Mouse (Mus musculus) urinary bladder, postnatal 4 days (tissue): ENCODE results near the gene Gse1.
A peak's percentile ranks its signal among the peaks of the same experiment; 100 is the strongest.

Experiments used
- DNase-seq, 2 experiments: peaks; one replicate each; pipeline ENCODE4 v3.0.0; 2021 to 2022; ENCODE audit warnings: low spot score in 2 of 2

Gse1 gene

DNA sequence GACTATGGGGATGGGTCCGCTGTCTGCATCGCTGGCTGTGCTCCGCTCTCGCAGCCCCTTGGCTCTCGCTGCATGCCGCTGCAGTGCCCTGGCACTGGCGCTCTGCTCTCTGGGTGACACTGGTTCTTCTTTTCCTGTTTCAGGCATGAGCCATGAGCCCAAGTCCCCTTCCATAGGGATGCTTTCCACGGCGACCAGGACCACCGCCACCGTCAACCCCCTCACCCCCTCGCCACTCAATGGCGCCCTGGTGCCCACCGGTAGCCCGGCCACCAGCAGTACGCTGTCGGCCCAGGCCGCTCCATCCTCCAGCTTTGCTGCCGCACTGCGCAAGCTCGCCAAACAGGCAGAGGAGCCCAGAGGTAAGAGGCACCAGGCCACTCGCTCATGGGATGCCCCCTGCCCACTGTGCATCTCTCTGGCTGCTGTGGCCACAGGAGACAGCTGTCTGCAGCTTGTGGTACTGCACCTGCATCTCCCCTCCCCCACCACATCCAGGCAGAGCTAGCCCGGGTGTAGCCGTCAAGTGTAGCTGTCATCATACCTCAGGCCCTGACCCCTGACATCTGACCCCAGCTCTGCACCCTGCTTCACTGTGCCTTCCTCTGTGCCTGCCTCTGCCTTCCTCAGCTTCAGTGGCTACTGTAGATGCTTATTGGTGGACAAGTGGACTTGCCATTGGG, 325.3 kb downstream of the Gse1 start:
- no peak for DNase-seq

DNA sequence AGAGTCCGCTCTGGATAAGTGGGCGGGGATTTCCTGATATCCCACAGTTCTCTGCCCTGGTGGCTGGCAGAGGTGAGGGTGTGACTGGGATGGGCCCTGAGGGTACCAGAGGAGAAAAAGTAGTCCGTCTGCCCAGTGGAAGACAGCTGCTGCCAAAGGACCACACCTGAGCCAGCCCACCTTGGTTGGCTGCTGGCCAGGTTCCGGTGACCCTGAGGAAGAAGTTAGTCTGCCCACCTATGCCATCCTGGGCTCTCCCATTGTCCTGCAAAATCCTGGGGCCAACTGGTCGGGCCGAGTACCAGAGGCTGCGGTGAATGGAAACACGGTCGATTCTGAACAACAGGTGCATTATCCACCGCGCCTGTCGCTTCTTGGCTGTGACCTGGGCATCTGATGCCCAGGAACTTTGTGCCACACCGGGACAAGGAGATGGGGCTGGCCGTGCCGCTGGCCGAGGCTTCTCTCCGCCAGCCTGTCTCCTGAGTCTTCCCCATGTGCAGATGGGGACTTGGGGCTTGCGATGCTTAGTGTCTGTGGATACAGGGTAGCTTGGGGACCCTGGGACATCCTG, 326.3 kb downstream of the Gse1 start:
- no peak for DNase-seq

GRCm38 (mm10) chr8:120556198-120556892, 328.1 kb downstream of the Gse1 start:
- no peak for DNase-seq

DNA sequence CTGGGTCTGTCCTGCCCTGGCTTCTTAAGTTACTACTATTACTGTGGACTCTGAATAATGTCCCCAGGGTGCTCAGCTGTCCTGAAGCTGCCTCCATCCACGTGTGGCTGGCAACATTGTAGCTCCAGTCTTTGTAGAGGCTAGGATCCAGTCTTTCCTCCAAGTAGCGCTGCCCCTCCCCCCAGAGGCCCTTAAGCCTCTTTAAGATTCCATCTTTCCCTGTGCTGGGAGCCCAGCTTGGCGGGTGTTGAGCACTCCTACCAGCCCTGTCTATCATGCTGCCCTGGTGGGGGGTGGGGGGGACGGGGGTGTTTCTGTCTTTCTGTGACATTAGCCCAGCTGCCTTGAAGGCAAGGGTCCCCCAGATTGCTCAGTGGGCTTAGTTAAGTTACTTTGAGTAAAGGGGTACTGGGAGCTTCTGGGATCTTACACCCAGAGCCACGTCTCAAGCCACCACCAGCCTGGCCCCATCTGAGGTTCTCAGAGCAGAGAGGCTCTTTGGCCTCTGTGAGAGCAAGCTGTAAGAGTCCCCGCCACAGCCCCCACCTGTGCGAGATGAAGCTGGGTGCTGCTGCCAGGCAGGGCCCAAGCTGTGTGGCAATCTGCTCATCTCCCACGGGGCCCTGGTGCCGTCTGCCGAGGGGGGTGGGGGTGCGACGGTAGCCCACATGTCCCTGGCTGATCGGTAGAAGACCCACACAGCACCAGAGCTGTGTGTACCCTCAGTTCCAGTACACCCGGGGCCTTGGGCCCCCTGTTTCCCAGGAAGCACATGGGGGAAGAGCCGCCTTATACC, 329.1 kb downstream of the Gse1 start:
- DNase-seq, result no peak

- no peak for DNase-seq
Measured at GRCm38 (mm10) chr8:120558162-120558561, 329.9 kb downstream of the Gse1 start.

DNA sequence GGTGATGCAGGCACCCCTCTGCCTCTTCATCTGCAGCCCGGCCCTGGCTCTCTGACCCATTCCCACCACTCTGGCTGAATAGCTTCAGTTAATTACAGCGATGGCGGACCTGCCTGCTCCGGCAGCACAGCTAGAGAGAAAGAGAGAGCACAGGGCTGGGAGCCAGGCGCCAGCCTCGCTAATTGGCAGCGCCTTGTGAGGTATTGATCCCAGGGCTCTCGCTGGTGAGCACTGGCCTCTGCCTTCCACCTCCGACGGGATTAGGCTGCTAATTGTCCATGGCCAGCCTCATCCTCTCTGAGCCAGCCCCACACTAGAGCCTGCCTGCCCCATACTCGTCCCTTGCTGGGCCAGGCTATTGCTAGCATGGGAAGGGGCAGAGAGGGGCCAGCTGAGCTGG, 331.4 kb downstream of the Gse1 start:
- DNase-seq, result no peak

GRCm38 (mm10) chr8:120560535-120560934, 332.3 kb downstream of the Gse1 start:
- DNase-seq, result no peak

GRCm38 (mm10) chr8:120561539-120562435, 333.5 kb downstream of the Gse1 start:
- no peak for DNase-seq

DNA sequence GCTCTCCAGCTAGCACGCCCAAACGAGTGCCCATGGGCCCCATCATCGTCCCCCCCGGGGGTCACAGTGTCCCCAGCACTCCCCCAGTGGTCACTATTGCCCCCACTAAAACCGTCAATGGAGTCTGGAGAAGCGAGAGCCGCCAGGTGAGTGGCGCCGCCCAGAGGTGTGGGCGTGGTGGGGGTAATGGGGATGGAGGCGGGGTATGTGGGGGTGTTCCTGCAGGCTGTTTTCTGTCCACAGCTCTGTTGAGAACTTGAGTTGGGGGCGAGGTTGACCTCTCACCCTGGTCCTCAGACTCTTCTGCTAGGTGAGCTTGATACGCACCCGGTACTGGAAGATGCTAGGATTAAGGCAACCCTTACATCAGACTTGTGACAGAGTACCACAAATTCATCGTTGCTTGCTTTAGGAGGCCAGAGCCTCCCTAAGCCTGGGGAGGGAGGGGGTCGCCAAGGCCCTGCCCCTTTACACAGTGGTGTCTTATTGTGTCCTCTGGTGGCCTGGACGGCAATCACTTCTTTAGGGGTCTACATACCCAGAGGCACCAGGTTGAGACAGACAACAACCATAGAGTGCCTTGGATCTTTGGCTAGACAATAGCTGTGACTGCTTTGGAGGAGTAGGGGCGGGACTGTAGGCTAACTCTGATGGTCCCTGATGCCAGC, 334.6 kb downstream of the Gse1 start:
- no peak for DNase-seq

DNA sequence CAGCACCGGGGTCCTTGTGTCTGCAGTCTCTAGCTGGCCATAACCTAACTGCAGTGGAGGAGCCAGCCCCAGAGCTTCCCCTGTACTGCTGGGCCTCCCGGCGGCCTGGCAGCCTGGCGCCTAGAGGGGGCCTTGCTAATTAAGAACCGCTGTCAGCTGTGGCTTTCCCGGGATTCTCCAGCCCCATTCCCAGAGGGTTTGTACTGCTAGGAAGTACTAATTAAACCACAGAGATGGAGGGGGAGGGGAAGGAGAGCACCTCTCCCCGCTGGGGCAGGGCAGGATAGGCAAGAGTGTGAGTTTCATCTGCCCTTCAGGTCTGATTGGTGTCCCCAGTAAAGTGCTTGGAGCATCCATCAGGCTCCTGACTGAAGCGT, 335.1 kb downstream of the Gse1 start:
- DNase-seq, result no peak

- peak; percentile 78 to 84 for DNase-seq
Measured at GRCm38 (mm10) chr8:120563851-120564837, 335.9 kb downstream of the Gse1 start.

DNA sequence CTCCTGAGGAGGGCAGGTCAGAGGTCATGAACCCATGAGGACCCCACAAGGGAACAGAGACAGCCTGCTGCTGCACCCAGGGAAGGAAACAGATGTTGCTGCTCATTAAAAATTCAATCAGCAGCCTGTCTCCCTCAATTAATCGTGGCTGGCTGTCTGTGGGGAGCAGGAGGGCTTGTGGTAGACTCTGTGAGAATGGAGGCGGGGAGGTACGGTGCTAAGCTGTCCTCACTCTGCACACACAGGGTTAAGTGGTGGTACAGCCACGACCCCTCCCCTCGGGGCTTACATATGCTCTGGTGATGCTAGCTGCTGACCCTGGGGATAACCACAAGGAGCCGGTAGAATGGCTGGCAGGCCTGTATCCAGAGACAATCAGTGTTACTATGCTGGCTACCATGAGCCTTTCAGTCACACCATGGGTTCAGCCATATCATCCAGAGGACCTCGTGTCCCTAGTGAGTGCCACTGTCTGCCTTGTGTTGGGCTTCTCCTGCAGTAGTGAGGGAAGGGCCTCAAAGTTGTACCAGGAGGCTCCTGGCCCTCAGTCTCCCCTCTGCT, 337.0 kb downstream of the Gse1 start:
- DNase-seq, result no peak

GRCm38 (mm10) chr8:120566681-120567080, 338.4 kb downstream of the Gse1 start:
- no peak for DNase-seq

DNA sequence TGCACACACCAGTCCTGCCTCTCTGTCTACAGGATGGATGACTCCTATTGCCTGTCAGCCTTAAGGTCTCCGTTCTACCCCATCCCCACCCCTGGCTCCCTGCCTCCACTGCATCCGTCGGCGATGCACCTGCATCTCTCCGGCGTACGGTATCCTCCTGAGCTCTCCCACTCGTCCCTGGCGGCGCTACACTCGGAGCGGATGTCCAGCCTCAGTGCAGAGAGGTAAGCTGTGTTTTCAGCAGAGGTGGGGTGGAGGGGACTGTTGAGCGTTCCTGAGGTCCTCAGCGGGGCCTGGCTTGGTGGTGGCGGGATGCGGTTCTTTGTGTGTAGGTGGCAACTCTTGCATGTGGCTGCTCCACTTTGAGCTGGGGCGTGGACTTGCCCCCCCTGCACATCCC, 339.5 kb downstream of the Gse1 start:
- DNase-seq, result no peak

DNA sequence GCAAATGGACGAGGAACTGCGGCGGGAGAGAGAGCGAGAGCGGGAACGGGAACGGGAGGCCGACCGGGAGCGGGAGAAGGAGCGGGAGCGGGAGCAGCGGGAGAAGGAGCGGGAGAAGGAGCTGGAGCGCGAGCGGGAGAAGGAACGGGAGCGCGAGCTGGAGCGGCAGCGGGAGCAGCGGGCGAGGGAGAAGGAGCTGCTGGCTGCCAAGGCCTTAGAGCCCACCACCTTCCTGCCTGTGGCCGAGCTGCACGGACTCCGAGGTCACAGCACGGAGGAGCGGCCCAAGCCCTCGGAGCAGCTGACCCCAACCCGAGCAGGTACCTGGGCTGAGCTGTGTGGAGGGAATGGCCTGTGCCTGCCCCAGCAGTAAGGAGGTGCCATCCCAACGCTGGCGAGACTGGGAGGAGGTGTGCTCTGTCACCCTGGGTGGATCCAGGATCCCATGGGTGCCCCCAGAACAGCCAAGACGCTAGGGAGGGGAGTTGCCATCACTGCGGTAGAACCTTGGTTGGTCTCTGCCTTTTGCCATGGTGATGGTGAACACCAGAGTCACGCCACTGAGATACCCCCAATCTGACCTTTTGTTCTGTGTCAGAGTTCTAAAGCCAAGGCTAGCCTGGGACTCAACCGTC, 340.0 kb downstream of the Gse1 start:
- DNase-seq, result no peak

DNA sequence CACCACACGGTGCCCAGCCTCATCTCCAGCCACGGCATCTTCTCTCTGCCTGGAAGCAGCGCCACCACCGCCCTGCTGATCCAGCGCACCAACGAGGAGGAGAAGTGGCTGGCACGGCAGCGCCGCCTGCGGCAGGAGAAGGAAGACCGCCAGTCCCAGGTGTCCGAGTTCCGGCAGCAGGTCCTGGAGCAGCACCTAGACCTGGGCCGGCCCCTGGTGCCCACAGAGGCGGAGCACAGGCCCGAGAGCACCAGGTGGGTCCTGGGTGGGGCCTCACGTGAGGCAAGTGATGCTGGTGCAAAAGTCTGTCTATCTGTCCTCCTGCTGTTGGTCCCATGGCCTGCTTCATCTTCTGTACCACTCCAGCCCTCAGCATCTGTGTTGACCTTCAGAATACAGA, 340.9 kb downstream of the Gse1 start:
- no peak for DNase-seq

GRCm38 (mm10) chr8:120569939-120570715, 341.9 kb downstream of the Gse1 start:
- DNase-seq, result peak; percentile 68 to 82

GRCm38 (mm10) chr8:120571561-120571960, 343.3 kb downstream of the Gse1 start:
- no peak for DNase-seq
